35 mouse cellular contexts compared by ENCODE assay signal in genomic region chr2:116080961-116081360, GRCm38 (mm10).
"Had no signal": no experiment of that assay in that cellular context is flagged by ENCODE, and none has a peak within 500 bp of the region (broad histone marks: within the 10 kb centered on the region; RNA-seq: fewer than 3 reads in every experiment).

No protein-coding gene starts in this region.

- H3K4me3 ChIP-seq: heart, embryonic 10.5 days; heart, embryonic 12.5 days; heart, embryonic 13.5 days; heart, embryonic 15.5 days; hindbrain, embryonic 10.5 days; hindbrain, embryonic 12.5 days; hindbrain, embryonic 13.5 days; hindbrain, embryonic 15.5 days; intestine, embryonic 15.5 days; kidney, embryonic 15.5 days; layer of hippocampus, adult 2 months; left cerebral cortex, adult 2 months had no signal

- H3K9ac ChIP-seq: heart, embryonic 12.5 days; heart, embryonic 13.5 days; heart, embryonic 15.5 days; hindbrain, embryonic 12.5 days; hindbrain, embryonic 13.5 days; hindbrain, embryonic 14.5 days; hindbrain, embryonic 15.5 days; intestine, embryonic 15.5 days; kidney, embryonic 15.5 days had no signal

- DNase-seq: heart, postnatal 10 days; heart, postnatal 36 days; heart, postnatal 4 days; kidney, adult 11 months; kidney, adult 18-20 months; kidney, adult 2 months; kidney, adult 8-10 months; kidney, adult 9 months; kidney, postnatal 10 days; kidney, postnatal 14 days; kidney, postnatal 25 days; kidney, postnatal 36 days; kidney, postnatal 4 days; layer of hippocampus, adult 9-11 months; layer of hippocampus, postnatal 36 days had no signal

- H3K9me3 ChIP-seq: heart, embryonic 10.5 days; heart, embryonic 15.5 days; hindbrain, embryonic 15.5 days; intestine, embryonic 15.5 days had no signal

- ATAC-seq: hindbrain, embryonic 16.5 days; hindbrain, postnatal 0 days; inflammation-experienced regulatory T-cells, adult 6 months; intestine, embryonic 15.5 days; intestine, embryonic 16.5 days; intestine, postnatal 0 days had no signal

- H3K27me3 ChIP-seq: heart, embryonic 12.5 days; heart, embryonic 13.5 days; heart, embryonic 15.5 days; intestine, embryonic 15.5 days; kidney, embryonic 15.5 days had no signal

- H3K4me2 ChIP-seq: heart, embryonic 11.5 days; heart, embryonic 12.5 days; heart, embryonic 13.5 days; heart, embryonic 15.5 days; hindbrain, embryonic 12.5 days; hindbrain, embryonic 13.5 days; hindbrain, embryonic 14.5 days; hindbrain, embryonic 15.5 days; intestine, embryonic 15.5 days; kidney, embryonic 15.5 days had no signal

- H3K4me1 ChIP-seq: heart, embryonic 12.5 days; heart, embryonic 13.5 days; heart, embryonic 15.5 days; intestine, embryonic 15.5 days had no signal

- H3K27ac ChIP-seq: heart, embryonic 10.5 days; heart, embryonic 13.5 days; heart, embryonic 15.5 days; hindbrain, embryonic 10.5 days; hindbrain, embryonic 12.5 days; hindbrain, embryonic 13.5 days; hindbrain, embryonic 14.5 days; hindbrain, embryonic 15.5 days; hindbrain, postnatal 0 days; intestine, embryonic 15.5 days; kidney, embryonic 15.5 days; kidney, postnatal 0 days; layer of hippocampus, adult 2 months; left cerebral cortex, adult 2 months had no signal

- H3K36me3 ChIP-seq: heart, embryonic 10.5 days; heart, embryonic 12.5 days; heart, embryonic 15.5 days; hindbrain, embryonic 10.5 days; hindbrain, embryonic 12.5 days; hindbrain, embryonic 15.5 days; intestine, embryonic 15.5 days had no signal
